Mouse (Mus musculus): ENCODE results near the gene Zfp872. TPM values are rescaled to one million over a fixed set of nuclear protein-coding genes. Genes with fewer than 3 reads are reported as not detected.
A peak's percentile ranks its signal among the peaks of the same experiment; 100 is the strongest.
"Not testable (repeated sequence)": the region's sequence is repeated elsewhere in the genome, so short reads cannot be mapped to it uniquely, and the experiment has no call there.

The Zfp872 gene
- polyA plus RNA-seq (2016; fragmentation: Nextera tagmentation; extraction: Ambion mirVana), result 0.26 TPM in 1 of 2 replicates, not detected in the other

GRCm38 (mm10) chr9:22188025-22188611, at the start of gene Zfp872:
Gene Zfp872, plus strand, starts transcription at chr9:22188090.
- Histone ChIP-seq H3K9ac (peak within 1 kb of the TSS; percentile 48; the same call in 1 of the 2 replicates), H3K4me3 (peak within 1 kb of the TSS; percentile 38), H3K4me2 (replicated peaks) (peak within 1 kb of the TSS; percentile 73), H3K9me3 (replicated peaks) (peaks cover 9% of the 10 kb centered on the region), H3K27me3 (peaks cover 15% of the 10 kb centered on the region; the same call in 1 of the 2 replicates), H3K4me1 (peaks cover 3% of the 10 kb centered on the region; the same call in 1 of the 2 replicates), H3K36me3 (no peaks in the 10 kb centered on the region), H3K27ac (no peak within 1 kb of the TSS)
- WGBS, result 16% methylated on average over 43 of the region's 43 CpGs
- peak; percentile 80 for ATAC-seq (ENCODE audit: low FRiP score)

GRCm38 (mm10) chr9:22138480-22138879, 49.4 kb upstream of the Zfp872 start:
- Histone ChIP-seq H3K9ac (no peak overlapping the region), H3K36me3 (no peaks in the 10 kb centered on the region), H3K4me3 (no peak overlapping the region), H3K9me3 (replicated peaks) (no peaks in the 10 kb centered on the region), H3K27me3 (peaks cover 15% of the 10 kb centered on the region), H3K27ac (no peak overlapping the region), H3K4me2 (replicated peaks) (no peak overlapping the region), H3K4me1 (peaks cover 5% of the 10 kb centered on the region)
- WGBS, result 29% methylated on average over 2 of the region's 2 CpGs
- ATAC-seq (ENCODE audit: low FRiP score), result no peak

GRCm38 (mm10) chr9:22139746-22140145, 48.1 kb upstream of the Zfp872 start:
- H3K4me3 ChIP-seq, result no peak overlapping the region
- 89% methylated on average over 5 of the region's 5 CpGs for WGBS
- H3K36me3 ChIP-seq, result no peaks in the 10 kb centered on the region
- no peaks in the 10 kb centered on the region for H3K9me3 ChIP-seq (replicated peaks)
- no peak overlapping the region for H3K27ac ChIP-seq
- no peak overlapping the region for H3K4me2 ChIP-seq (replicated peaks)
- peaks cover 5% of the 10 kb centered on the region for H3K4me1 ChIP-seq
- no peak for ATAC-seq (ENCODE audit: low FRiP score)
- no peak overlapping the region for H3K9ac ChIP-seq
- H3K27me3 ChIP-seq, result peaks cover 14% of the 10 kb centered on the region

GRCm38 (mm10) chr9:22143108-22144037, 44.5 kb upstream of the Zfp872 start:
- peak; percentile 54; the same call in 1 of the 2 replicates for ATAC-seq (ENCODE audit: low FRiP score)
- Histone ChIP-seq H3K4me1 (no peaks in the 10 kb centered on the region), H3K36me3 (no peaks in the 10 kb centered on the region), H3K27me3 (no peaks in the 10 kb centered on the region), H3K4me3 (no peak overlapping the region), H3K27ac (no peak overlapping the region), H3K9ac (no peak overlapping the region), H3K4me2 (replicated peaks) (no peak overlapping the region), H3K9me3 (replicated peaks) (peaks cover 3% of the 10 kb centered on the region; the same call in 1 of the 2 replicates)
- WGBS, result 57% methylated on average over 17 of the region's 17 CpGs

GRCm38 (mm10) chr9:22144304-22144965, 43.5 kb upstream of the Zfp872 start:
- Histone ChIP-seq H3K27ac (no peak overlapping the region), H3K4me1 (no peaks in the 10 kb centered on the region), H3K9ac (no peak overlapping the region), H3K36me3 (no peaks in the 10 kb centered on the region), H3K4me3 (no peak overlapping the region), H3K9me3 (replicated peaks) (peaks cover 5% of the 10 kb centered on the region), H3K27me3 (no peaks in the 10 kb centered on the region), H3K4me2 (replicated peaks) (no peak overlapping the region)
- ATAC-seq (ENCODE audit: low FRiP score), result no peak
- 81% methylated on average over 8 of the region's 8 CpGs for whole genome bisulfite sequencing

GRCm38 (mm10) chr9:22149426-22150248, 38.3 kb upstream of the Zfp872 start:
- whole genome bisulfite sequencing, result 78% methylated on average over 20 of the region's 20 CpGs
- ATAC-seq (ENCODE audit: low FRiP score), result no peak
- H3K4me3 ChIP-seq, result no peak overlapping the region

DNA sequence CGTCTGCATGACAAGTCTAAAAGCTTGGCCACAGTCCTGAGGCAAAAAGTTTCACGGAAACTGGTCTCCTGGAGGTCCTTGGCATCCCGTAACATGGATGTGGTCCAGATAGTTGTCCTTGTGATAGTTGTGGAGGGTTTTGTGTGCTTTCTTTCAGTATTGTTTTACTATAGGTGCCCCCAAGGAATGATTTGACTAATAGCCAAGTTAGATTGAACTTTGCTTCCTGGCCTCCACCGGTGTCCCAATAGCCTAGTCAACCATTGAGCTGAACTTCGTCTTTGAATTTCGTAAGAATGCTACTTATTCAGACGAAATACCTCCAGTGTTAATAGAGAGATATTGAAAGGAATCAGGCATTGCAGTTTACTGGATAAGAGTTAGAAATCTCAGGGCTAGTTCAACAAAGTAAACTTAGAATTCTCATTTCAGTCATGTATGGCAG, 37.6 kb upstream of the Zfp872 start:
- not testable (repeated sequence) for H3K4me1 ChIP-seq; H3K9ac ChIP-seq; H3K4me3 ChIP-seq; H3K27me3 ChIP-seq; H3K9me3 ChIP-seq (replicated peaks); H3K27ac ChIP-seq; H3K36me3 ChIP-seq; ATAC-seq (ENCODE audit: low FRiP score); H3K4me2 ChIP-seq (replicated peaks)
- 86% methylated on average over 7 of the region's 7 CpGs for WGBS

More at GRCm38 (mm10) chr9:22149426-22150248, 38.3 kb upstream of the Zfp872 start:
- peaks cover 6% of the 10 kb centered on the region for H3K9me3 ChIP-seq (replicated peaks)
- H3K4me2 ChIP-seq (replicated peaks), result no peak overlapping the region
- H3K9ac ChIP-seq, result no peak overlapping the region
- no peaks in the 10 kb centered on the region for H3K4me1 ChIP-seq
- no peaks in the 10 kb centered on the region for H3K27me3 ChIP-seq
- no peak overlapping the region for H3K27ac ChIP-seq
- H3K36me3 ChIP-seq, result no peaks in the 10 kb centered on the region

- no peak overlapping the region for H3K4me3 ChIP-seq
- ATAC-seq (ENCODE audit: low FRiP score), result no peak
- peaks cover 6% of the 10 kb centered on the region for H3K9me3 ChIP-seq (replicated peaks)
- no peaks in the 10 kb centered on the region for H3K36me3 ChIP-seq
- WGBS, result 88% methylated on average over 2 of the region's 2 CpGs
- no peak overlapping the region for H3K9ac ChIP-seq
- H3K4me1 ChIP-seq, result no peaks in the 10 kb centered on the region
- H3K27ac ChIP-seq, result no peak overlapping the region
- H3K4me2 ChIP-seq (replicated peaks), result no peak overlapping the region
- H3K27me3 ChIP-seq, result no peaks in the 10 kb centered on the region
Measured at GRCm38 (mm10) chr9:22150946-22151345, 36.9 kb upstream of the Zfp872 start.

DNA sequence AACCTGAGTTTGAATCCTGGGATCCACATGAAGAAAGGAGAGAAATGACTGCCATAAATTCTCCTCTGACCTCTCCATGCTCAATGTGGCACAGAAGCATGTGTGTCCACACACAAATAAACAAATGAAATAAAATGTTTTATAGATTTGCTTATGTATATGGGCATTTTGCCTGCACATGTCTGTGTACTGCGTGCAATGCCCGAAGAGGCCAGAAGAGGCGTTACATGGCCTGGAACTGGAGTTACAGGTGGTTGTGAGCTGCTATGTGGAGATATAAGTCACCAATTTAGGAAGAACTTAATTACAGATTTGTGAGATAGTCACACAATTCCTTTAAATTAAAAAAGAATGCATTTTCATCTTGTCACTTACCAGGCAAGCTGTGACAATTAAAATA, 34.1 kb upstream of the Zfp872 start:
- Histone ChIP-seq H3K36me3 (peaks cover 8% of the 10 kb centered on the region; the same call in 1 of the 2 replicates), H3K4me3 (no peak overlapping the region), H3K9ac (no peak overlapping the region), H3K27me3 (no peaks in the 10 kb centered on the region; the same call in 1 of the 2 replicates), H3K9me3 (replicated peaks) (peaks cover 3% of the 10 kb centered on the region; the same call in 1 of the 2 replicates), H3K27ac (no peak overlapping the region), H3K4me1 (peaks cover 9% of the 10 kb centered on the region), H3K4me2 (replicated peaks) (no peak overlapping the region)
- no peak for ATAC-seq (ENCODE audit: low FRiP score)
- WGBS, result 90% methylated on average over 3 of the region's 3 CpGs

DNA sequence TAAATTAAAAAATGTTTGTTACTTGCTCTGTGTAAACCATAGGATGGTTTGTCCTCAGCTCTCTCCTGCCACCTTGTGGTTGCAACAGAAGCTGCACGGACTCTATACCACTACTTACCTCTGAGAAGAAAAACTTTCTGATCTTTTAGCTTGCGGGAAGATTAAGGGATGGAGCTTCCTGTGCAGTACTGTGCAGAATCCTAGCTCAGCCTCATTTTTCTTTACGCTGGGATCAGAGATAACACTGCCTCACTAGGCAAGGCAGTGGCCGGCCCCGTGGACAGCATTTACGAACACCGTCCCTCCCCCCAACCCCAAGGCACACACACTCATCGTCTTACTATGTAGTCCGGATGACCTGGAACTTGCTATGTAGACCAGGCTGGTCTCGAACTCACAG, 32.3 kb upstream of the Zfp872 start:
- no peak for ATAC-seq (ENCODE audit: low FRiP score)
- Histone ChIP-seq H3K4me1 (peaks cover 9% of the 10 kb centered on the region), H3K9ac (no peak overlapping the region), H3K36me3 (peaks cover 10% of the 10 kb centered on the region; the same call in 1 of the 2 replicates), H3K4me2 (replicated peaks) (0 out of 2 replicates have a peak overlapping the region, but pooled peaks have one; percentile 2), H3K4me3 (no peak overlapping the region), H3K27ac (no peak overlapping the region), H3K27me3 (no peaks in the 10 kb centered on the region; the same call in 1 of the 2 replicates), H3K9me3 (replicated peaks) (no peaks in the 10 kb centered on the region)
- WGBS, result 25% methylated on average over 10 of the region's 10 CpGs

DNA sequence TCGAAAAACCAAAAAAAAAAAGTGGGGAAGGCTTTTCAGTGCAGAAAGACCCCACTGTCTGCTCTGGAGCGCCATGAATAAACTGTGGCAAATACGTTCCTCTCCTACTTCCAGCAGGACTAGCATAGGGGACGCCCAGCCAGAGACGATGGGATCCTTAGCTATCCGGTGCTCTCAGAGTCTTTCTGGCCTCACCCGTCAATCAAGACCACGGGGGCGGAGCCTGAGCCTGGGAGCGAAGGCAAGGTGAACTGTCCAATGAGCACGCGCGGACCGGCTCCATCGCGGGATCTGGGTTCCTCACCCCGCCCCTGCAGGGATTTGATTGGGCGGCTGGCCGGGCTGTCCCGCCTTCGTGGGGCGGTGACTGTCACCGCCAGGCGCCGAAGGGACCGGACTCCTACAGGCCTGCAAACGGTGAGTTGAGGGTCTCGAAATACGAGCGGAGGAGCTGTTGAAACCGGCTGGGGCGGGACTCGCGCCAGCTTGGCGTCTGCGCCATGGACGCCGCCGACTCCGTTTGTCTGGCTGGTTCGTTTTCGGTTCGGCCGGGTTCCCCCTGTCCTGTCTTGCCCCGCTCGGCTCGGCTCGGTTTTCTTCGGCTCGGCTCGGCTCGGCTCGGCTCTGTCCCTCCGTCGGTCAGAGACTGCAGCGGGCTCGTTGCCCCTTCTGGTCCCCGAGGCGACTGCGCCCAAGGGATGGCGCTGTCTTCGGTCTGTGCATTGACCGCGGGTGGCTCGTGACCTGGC, 31.2 kb upstream of the Zfp872 start, which contains the start of gene Pigyl:
TSS of gene Pigyl (plus strand) at position 350 of the 749 bp plus-strand sequence.
- Histone ChIP-seq H3K36me3 (peaks cover 10% of the 10 kb centered on the region; the same call in 1 of the 2 replicates), H3K4me2 (replicated peaks) (peak within 1 kb of the TSS; percentile 76), H3K9ac (peak within 1 kb of the TSS; percentile 83), H3K27me3 (no peaks in the 10 kb centered on the region; the same call in 1 of the 2 replicates), H3K4me1 (peaks cover 9% of the 10 kb centered on the region), H3K4me3 (peak within 1 kb of the TSS; percentile 68), H3K27ac (peak within 1 kb of the TSS; percentile 92), H3K9me3 (replicated peaks) (no peaks in the 10 kb centered on the region)
- WGBS, result under 1% methylated on average over 58 of the region's 65 CpGs
- peak; percentile 99 for ATAC-seq (ENCODE audit: low FRiP score)
